Mouse (Mus musculus) layer of hippocampus, adult 9-10 months (tissue): ENCODE measurements around the gene Syde2.
"Not testable (repeated sequence)": the region's sequence is repeated elsewhere in the genome, so short reads cannot be mapped to it uniquely, and the experiment has no call there.

Experiments
- DNase-seq: peaks from one replicate; pipeline ENCODE4 v3.0.0; 2022; ENCODE audit warnings: low spot score

The Syde2 gene

DNA sequence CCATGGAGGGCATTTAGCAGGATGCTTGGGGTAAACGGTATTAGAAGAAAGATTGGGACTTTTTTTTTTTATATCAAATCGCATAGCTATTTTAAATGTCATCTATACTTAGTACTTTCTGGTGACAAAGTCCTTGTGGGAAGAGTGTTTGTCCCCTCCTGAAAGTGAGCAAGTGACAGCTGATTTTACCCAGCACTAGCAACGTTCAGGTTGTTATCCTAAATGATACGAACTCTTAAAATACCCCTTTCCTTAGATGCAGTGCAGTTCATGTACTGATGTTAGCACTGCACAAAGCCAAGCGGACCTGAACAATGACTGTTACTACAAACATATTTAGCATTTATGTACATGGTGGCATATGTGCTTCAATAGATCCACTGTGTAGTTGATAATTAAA lies 20.9 kb upstream of the Syde2 start:
- no peak for DNase-seq

DNA sequence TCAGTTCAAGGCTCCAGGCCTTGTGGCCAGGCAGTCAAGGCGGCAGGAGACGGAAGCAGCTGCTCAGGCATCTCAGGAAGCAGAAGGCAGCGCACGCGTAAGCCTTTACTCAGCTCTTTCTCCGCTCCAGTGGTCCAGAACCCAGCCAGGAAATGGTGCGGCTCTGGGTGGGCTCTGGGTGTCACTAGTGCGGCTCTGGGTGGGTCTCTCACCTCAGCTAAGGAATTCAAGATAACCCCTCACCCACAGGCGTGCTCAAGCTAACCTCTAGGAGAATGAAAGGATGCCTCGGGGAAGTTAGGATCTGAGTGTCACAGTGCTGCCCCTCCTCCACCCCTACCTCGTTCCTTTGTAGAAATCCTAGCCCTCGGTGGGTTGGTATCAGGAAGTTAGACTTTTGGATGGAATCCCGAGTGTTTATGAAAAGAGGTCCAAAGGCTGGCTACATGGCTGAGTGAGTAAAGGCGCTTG lies 18.6 kb upstream of the Syde2 start:
- no peak for DNase-seq

DNA sequence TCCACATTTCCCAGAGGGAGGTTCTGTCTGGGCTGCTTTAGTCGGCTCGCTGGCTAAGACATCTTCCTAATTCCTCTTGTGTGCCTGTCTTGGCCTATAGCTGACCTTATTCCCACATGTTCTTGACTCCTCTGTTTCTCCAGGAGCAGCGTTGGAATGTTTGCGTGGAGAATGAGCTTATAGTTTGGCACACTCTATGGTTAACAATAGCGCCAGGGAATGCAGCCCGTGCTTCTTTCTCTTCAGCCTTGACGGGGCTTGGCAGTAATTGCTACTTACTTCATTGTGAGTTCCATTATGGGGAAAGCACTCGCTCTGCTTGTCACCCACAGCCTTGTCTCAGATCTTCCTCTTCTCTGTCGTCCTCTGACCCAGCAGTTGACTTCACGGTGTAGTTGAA lies 16.2 kb upstream of the Syde2 start:
- DNase-seq, result no peak

DNA sequence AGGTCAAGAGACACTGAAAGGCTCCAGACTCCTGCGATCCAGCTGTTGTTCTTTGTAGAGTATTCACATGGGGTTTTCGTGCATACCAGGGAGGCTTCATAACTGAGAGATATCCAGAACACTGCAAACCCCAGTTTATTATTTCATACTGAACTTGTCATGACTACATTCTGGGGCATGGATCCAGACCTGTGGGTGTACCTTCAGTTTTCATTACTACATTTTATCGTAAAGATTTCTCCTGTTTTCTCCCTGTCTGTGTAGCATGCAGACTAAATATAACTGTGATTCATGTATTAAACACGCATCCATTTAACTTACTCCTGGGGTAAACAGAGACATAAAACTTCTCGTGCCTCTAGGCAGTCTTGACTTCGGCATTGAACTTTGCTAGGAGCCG lies 12.7 kb upstream of the Syde2 start:
- DNase-seq, result no peak

DNA sequence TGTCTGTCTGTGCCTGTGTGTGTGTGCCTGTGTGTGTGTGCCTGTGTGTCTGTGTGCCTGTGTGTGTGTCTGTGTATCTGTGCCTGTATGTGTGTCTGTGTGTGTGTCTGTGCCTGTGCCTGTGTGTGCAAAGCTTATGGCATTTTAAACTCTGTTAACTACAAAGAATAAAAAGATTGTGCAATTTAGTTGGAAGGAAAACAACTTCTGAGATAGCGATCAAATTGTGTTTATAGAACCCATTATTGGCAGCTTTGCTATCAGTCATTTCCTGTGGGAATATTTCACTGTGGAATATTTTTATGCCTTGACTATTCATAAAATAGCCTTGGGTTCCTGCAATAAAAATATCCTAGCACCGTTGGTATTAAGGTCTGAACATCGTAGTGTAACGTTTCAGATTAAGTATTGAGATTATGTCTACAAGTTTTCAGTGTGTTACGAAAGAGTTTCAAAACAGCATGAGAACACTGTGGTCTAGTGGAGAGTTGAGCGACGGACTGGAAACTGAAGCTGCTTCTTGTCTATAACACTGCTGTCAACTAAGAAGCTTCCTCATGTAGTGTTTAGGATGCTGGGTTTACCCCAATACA lies 2.2 kb upstream of the Syde2 start:
- no peak for DNase-seq

DNA sequence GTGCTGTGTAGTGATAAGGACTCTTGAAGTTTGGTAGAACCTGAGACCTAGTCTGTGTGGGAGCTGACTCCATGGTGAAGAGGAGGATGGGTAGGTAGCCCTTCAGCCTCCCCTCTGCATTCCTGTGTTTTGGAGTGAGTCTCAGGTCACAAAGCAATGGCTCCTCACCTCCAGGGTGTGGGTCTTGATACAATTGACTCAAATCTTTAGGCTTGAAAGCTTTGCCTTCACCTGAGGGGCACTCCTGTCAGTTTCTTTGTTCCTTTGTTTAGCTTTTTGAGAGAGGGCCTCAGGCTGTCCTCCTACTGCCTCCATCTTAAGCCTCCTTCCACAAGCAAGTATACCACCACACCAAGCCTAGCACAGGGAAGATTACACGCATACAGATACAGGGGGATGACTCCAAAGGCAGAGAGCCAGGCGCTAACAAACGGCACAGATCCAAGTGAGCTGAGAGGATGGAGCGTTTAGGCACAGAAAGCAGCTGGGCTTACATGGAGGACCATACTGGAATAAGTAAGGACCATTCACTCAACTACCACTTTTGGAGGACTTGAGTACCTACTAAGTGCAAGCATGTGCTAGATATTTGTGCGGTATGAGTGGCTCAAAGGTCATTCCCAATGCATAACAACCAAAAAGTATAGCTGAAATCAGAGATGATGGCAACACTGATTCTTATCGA lies 1.2 kb upstream of the Syde2 start:
- DNase-seq, result no peak

DNA sequence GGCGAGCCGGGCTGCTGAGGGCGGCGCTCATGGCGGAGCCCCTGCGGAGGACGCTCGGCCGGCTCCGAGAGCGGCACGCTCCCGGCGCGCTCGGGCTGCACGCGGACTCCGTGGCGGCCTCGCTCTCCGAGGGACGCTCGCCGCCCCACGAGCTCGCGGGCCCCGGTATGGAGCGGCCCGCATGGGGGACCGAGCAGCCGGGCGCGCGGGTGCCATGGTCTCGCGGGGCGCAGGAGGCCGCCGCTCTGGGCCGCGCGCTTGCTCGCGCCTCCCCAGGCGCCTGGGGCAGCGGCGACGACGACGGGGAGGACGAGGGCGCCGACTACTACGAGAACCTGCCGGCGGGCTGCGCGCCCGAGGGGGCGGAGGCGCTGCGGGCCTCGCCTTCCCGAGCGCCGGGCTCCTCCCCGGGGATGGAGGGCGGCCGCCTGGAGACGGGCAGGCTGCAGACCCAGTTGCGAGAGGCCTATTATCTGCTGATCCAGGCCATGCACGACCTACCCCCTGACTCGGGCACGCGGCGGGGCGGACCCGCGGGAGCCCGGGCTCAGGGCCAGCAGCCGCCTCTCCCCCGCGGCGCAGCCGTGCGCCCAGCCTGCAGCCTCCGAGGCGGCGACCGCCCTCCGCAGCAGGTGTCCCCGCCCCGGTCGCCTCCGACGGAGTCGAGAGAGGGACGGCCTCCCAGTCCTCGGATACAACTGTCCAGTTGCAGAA lies 457 bp downstream of the Syde2 start:
- DNase-seq, result no peak

DNA sequence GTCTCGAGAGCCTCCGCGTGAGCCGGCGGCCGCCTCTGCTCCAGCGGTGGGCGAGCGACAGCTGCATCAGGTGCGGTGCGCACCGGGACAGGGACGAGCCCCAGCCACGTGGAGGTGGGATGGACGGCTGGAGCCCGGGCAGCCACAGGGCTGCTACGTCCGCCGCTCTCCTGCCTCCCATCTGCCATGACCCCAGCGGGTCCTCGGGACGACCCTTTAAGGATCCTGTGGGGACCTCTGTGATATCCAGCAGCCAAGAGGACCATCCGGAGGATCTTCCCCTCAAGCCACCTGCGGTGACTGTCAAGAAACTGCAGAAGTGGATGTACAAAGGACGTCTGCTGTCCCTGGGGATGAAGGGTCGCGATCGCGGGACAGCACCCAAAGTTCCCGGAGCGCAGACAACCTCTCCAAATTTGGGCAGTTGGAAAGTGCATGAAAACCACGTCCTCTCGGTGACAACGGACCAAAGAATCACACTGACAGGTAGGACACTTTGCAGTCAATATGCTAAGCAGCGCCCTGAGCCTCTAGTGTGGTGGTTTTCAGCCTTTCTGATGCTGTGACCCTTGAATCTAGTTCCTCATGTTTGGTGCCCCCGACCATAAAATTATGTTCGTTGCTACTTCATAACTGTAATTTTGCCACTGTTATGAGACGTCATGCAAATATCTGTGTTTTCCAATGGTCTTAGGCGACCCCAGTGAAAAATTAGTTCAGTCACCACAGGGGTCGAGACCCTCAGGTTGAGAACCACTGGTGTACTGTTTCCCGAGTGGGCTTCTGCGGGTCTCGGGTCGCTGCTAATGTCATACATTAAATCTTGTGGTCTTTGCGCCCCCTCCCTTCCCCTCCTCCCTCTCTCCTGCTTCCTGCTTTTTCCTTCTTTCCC lies 1.3 kb downstream of the Syde2 start:
- DNase-seq, result no peak

DNA sequence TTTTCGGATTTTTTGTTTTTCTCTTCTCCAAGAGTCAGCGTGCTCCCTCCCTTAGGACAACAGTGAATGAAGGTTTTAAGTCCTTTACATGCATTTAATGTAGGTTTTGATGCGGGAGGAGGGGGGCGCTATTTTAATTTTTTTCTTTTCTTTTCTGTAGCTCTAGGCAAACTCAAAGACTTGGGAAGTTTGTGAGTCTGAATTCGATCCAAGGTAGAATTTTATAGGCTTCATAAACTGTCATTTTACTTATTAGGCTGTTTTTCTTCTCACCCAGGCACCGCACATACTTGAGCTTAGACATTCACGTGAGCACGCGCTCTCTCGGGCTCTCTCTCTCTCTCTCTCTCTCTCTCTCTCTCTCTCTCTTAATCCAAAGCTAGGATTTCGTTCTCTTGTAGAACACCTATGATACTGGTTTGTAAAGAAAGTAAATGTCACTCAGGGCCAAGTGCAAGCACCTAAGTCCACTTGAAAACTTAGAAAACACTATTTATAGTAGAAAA lies 2.0 kb downstream of the Syde2 start:
- DNase-seq, result no peak

DNA sequence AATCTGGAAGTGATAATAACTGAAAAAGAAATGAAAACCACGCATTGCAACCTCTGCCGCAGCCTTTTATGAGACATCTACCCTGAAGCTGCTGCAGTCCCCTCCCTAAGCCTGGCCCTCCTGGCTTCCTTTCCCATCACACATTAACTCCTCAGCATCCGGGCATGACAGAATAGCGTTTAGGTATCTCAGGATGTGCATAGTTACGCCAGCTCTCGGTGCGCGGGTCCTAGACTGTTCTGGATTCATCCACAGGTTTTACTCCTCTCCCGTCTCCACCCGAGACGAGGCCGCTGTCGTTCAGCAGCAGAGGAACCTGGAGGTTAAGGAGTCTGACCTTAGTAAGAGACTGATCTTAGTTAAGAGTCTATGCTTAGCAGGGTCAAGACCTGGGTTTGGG lies 3.5 kb downstream of the Syde2 start:
- no peak for DNase-seq

DNA sequence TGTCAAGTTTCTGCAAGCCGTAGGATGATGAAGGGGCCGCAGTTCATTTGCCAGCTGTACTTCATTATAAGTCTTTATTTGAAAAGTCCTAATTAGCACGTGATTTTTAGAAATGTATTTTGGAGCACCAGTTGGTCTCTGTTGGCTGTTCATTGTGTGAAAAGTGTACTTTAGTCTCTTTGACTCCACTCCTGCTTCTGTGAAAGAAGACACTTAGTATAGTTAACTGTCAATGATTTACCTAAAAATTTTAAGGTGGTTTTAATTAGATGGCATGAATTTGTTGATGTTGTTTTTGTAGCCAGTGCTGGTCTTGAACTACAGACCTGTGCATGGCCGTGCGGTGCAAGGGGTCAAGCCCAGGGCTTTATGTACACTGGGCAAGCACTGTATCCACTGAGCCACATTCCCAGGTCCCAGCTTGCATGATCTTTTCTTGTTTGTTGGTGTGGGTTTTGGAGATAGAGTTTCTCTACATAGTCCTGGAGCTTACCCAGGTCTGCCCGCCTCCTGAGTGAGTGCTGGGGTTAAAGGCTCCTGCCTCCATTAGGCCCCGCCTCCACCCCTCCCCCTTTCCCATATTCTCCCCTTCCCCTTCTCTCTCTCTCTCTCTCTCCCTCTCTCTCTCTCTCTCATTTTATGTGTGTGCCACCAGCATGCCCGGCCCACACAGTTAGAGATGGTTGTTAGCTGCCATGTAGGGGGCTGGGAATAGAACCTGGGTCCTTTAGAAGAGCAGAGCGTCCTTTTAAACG lies 4.5 kb downstream of the Syde2 start:
- DNase-seq, result no peak

DNA sequence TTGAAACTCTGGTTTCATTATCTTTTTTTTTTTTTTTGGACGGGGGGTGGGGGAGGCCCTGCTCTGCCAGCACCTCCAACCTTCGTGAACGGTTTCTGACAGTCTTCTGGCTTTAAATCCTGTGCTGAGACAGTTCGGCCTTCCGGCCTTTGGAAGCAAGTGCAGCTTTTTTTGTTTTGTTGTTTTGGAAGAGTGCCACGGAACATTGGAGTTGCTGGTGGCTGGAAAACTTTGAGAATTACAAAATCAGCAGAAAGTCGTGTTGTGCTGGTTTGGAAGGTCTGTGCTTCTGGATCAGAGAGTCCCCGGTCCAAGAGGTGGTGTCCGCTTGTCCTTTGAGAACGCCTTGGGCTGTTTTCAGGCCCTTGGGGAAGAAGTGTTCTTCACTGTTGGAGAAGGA lies 5.1 kb downstream of the Syde2 start:
- DNase-seq, result no peak

DNA sequence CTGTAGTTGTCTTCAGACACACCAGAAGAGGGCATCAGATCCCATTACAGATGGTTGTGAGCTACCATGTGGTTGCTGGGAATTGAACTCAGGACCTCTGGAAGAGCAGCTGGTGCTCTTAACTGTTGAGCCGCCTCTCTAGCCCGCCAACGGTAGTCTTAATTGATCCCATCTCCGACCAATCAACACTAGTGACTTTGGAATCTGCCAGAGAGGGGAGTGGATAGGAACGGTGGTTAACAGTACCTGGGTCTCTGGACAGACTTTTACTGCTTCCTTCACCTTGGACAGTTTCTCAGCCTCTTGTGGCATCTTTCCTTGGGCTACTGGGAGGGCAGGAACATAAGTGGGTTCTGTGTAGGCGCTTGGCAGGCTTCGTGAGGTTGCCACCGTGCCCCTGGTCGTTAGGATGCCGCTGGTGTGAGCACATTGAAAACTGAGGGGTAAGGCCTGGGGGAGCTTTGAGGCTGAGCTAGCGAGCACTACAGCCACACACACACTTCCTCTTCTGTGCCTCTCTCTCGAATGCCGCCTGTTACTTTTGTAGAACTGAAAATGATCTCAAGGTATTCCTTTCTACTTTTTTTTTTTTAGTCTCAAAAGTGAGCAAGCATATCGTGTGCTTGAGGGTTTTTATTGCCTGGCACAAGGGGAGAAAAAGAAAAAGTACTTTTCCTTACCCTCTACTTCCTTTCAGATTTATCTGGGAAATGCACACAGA lies 6.0 kb downstream of the Syde2 start:
- DNase-seq, result no peak

DNA sequence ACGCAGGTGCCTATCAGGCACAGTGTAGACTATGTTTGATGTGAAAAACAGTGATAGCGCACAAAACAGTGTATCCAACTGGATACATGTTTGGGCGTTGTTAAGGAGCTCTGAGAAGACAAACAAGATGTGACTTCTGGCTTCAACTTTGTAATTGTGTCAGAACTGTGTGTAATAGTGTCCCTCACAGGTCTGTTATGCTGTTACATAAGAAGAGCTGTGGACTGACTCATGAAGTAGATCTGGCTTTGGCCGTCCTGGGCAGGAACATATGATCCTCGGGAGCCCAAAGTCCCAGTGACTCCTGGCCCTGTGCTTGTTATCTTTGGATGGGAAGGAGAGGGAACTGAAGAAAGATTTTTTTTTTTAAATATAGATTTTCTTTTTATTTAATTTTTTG lies 7.8 kb downstream of the Syde2 start:
- no peak for DNase-seq

DNA sequence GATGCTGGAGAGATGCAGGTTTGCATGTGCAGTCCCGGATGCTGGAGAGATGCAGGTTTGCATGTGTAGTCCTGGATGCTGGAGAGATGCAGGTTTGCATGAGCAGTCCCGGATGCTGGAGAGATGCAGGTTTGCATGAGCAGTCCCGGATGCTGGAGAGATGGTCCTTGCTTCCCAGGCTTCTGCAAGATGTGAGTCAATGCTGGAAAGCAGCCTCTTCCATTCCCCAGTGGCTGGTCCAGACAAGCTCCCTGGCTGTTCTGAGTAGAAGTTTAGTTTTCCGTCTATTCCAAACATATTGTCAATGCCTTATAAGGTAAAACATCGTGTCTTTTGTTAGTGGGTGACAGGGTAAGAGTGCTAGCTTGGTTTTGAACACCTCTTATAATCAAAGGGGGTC lies 8.9 kb downstream of the Syde2 start:
- not testable (repeated sequence) for DNase-seq

DNA sequence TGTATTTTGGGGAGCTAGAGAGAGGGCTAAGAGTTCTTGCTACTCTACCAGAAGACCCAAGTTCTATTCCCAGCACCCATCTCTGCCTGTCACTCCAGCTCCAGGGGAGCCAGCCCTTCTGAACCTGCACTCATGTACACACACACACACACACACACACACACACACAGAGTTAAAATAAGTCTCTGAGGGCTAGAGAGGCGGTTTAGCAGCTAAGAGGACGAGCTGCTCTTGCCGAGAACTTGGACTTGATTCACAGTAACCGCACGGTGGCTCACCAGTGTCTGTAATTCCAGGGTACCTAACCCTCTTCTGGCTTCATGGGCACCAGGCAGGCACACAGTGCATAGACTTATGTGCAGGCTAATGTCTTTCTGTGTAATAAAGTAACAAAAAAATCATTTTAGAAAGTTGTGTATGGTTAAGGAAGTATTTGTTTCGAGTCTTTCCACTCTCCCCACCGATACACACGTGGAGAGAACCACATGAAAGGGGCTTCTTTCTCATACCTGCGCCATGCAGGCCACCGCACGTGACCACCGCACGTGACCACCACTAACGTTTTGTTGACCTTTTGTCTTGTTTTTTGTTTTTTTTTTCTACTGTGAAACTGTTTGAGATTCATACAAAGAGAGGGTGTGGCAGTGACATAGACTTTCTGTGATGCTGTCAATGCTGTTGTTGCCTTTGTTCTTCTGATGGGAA lies 16.8 kb downstream of the Syde2 start:
- DNase-seq, result no peak

DNA sequence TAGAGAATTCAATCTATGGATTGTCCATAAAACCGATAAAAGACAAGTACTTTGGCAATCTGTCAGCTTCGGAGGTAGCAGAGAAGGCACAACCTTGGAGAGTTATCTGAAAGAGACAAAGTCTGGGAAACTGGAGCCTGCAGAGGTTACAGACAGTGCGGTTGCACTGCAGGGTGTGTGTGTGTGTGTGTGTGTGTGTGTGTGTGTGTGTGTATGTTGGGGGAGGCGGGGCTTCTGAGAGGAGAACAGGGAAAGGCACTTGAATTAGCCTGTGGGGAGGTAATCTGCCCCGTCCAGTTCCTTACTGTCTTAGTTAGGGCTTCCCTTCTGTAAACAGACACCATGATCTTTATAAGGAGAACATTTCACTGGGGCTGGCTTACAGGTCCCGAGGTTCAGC lies 20.2 kb downstream of the Syde2 start:
- no peak for DNase-seq

DNA sequence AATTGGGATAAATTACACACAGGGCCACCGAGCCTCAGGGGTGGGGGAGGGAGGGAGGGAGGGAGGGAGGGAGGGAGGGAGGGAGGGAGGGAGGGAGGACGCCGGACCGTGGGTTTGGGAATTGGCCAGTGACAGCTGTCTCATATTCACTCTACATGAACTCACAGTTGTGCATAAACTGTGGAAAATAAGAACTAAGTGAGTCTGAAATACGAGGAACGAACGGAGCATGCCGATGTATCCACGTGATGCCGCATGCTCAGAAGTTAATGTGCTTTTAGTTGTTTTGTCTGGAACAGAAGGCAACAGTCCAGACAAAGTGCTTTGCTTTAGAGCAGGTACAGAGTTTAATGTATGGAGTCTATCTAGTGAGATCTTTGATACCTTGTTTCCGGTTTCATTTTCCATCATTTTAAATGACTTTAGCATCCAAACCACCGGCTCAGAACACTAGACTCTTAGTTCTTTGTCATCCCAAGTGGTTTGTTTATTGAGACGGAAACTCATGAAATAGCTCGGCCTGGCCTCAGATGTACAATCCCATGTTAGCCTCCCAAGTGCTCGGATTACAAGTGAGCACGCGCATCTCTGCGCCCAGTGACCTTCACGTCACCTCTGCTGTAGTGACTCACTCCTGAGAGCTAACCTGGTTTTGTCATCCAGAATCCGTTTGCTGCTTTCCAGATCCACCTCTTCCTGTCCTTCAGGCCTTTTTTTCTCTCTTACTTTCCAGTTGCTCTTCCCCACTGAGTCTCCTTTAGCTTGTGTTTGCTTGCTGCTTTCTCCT lies 22.4 kb downstream of the Syde2 start:
- DNase-seq, result no peak

DNA sequence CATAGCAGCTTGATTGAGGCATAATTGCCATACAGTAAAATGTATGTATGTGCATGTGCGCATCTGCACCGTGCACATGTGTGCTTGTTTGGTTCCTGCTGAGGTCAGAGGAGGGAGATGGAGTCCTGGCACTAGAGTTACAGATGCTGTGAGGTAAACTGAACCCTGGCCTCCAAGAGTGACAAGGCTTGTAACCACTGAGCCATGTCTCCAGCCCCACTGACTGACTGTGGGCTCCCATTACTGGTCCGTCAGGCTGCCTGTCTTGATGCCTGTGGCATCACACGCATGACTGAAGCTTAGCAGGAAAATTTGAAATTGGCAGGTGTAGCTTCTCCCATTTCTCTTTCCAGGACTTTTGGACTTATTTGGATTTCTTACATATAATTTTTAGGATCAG lies 23.1 kb downstream of the Syde2 start:
- no peak for DNase-seq
